Mouse (Mus musculus) layer of hippocampus, postnatal 10 days (tissue): ENCODE results near the gene Trpv2. TPM values are rescaled to one million over a fixed set of nuclear protein-coding genes. Genes with fewer than 3 reads are reported as not detected.

Experiments used
- DNase-seq, 2 experiments: peaks; one replicate each; pipeline ENCODE4 v3.0.0; 2021; ENCODE audit warnings: low spot score in 2 of 2
- total RNA-seq, 2 experiments: library from RNA; stranded (reverse); gene quantifications; 2 replicates each; pipeline ENCODE4 v1.2.3; 2021

Trpv2 gene
- total RNA-seq, 2 experiments from 2014 or later, result 26.1 to 26.3 TPM

DNA sequence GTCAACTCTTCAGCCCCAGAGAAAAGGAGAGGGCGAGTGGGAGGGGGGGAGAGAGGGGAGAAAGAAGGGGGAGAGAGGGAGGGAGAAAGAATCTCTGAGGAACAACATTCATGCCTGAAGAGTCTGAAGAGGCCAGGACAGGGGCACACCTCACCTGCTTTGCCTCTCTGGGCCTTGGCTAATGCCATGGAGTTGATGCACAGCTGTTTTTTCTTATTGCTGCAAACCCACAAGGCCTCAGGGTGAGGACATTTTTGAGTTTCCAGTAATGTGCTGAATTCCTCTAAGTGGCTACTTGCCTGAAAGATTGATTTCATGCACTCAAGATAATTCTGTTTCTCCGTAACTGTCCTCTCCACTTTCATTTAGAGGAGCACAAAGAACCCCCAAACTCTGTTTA is 16.1 kb upstream of the Trpv2 start:
- no peak for DNase-seq

DNA sequence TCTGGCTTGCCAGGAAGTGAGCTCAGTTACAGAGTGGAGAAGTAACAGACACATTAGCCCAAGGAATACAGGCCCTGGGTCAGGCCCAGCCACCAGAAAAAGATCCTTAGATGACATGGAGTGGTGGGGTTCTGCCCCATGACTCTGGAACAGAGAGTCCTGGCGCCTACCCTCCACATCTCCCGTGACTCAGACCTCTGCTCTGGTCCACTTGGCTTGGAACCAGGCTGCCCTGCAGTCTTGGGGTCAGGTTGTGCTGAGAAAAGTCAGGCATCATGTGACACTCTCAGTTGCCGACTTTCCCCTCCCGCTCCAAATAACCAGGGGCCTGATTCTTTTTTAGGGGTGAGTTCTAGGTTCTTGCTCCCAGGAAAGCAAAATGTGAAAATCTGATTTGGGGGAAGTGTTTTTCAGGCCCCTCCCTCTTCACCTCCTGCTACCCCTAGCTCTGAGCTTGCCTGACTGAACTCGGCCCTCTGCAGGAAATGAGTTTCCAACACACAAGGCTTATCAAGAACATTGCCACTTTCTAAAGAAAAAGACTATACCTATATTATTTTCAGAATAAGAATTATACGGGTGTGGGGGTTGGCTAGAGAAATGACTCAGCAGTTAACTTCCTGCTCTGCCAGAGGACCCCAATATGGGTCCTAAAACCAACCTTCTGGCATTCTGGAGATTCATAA is 15.2 kb upstream of the Trpv2 start:
- no peak for DNase-seq

- no peak for DNase-seq
Measured at GRCm38 (mm10) chr11:62560463-62561016, 13.7 kb upstream of the Trpv2 start.

DNA sequence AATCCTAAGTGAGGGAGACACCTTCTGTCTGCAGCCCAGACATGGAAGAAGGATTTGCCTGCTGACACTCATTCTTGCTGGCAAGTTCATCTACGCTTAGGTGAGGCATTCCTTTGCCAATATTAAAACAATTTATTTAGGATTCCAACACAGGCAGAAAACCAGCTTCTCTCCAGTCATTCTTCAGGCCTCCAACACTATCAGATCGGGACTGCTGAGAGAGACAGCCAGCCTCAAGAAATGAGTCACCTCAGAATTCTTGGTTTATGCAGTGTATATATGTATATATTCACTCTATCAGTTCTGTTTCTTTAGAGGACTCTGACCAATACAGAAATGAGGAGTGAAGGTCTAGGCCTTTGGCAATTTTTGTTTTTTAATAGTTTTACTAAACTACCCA is 10.7 kb upstream of the Trpv2 start:
- no peak for DNase-seq

GRCm38 (mm10) chr11:62565747-62566146 is 8.5 kb upstream of the Trpv2 start:
- DNase-seq, result no peak

DNA sequence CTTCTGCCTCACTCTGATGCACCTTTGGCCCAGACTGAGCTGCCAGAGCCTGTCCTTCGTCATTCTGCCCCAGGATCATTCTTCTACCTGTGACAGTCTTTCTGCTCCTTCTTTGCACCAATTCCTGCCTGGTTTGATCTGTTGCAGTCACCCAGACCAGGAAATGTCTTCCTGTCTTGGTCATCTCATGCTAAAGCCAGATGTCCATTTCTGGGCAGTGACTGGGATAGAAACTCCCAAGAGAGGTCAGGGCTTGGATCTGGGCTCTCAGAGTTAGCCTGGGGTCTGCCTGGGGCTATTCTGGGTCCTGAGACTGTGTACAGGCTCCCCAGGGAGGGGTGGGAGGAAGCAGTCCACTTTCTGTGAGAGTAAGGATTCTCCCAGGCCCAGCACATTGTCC is 8.1 kb upstream of the Trpv2 start:
- DNase-seq, result no peak

DNA sequence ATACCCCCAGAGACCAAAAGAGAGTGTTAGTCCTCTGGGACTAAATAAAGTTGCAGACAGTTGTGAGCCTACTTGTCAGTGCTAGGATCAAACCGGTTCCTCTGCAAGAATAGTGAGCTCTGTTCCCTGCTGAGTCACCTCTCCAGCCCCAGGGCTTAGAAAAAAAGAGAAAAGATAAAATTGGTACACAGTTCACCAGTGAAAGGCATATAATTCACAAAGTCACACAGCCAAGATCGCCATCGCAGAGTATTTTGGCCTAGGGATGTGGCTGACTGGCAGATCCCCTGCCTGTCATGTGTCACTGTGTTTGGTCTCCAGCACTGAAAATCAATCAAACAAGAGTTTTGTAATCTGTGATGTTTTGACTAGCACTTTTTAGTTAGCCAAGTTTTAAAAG is 6.0 kb upstream of the Trpv2 start:
- no peak for DNase-seq

DNA sequence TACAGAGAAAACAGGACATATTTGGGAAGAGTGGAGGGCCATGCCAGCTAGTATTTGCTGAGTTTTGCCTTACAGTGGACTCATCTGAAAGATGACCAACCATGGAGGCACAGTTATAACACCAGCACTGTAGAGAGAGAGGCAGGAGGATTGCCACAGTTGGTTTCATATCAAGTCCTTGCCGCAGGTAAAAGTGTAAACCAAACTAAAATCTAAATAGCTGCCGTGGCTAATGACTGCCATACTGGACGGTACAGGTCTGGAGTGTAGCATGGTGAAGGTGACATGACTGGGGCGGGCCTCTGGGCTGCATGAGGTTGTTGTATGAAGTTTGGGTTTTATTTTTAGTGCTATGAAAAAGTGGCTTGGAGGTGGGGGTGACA is 408 bp downstream of the Trpv2 start:
- no peak for DNase-seq

GRCm38 (mm10) chr11:62575297-62575658 is 992 bp downstream of the Trpv2 start:
- peak; percentile 92 to 93 for DNase-seq

DNA sequence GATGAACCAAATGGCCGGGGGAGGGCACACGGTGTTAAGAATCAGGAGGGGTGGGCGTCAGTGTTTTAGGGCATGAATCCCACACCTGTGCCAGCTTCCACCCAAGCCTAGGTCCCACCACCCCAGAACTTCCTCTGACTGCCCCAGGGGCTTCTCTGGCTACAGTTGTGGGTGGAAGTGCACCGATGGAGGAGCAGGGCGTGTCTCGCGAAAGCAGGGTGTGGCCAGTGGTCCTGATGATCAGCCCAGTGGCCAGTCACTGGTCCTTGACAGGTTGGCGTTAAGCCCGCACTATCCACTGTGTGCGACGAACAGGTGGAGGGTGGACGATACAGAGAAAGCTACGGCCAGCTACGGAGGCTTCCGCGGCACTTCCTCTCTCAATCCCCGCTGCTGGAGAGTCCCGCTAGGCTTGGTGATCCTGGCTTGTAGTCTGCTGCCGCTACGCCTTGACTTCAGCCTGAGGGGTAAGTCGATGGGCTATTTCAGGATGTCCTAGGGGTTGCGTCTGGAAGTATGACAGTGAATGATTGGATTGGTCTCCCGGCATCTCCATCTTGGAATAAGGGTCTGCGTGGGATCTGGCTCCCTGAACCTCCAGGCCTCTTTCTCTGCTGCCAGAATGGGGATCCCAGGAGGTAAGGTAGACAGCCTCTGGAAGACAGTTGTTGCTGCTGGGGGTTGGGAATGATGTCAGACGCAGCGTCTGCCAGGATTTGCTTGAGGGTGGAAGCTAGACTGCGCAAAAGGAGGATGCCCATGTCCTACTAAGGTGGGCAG is 1.6 kb downstream of the Trpv2 start:
- peak; percentile 48 to 57 for DNase-seq

DNA sequence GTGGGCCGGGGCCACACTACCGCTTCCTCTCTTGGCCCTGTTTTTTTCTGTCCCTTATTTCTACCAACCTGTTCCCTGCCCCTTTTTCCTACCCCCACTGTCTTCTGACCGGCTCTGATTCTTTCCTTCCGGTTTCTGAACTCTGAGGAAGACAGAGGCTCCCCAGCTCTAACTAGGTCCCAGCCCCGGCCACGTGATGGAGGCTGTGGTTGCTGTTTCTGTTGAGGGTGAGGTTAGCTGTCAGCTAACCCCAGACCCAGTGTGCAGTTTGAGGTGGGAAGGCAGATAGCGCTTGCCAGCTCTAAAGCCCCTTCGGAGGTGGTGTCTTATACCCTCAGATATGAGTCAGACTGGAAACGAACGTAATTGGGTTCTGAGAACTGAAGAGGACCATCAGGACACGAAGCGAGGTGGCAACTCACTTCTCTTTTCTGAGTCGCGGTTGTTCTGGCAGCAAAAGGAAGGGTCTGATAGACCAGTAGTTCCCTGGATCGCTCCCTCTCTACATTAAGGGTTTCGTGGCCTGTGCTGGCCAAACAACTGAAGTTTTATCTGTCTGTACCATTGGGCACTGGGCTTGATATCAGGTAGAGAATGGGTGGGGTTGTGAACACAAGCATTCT is 2.4 kb downstream of the Trpv2 start:
- peak; percentile 30 to 38 for DNase-seq

DNA sequence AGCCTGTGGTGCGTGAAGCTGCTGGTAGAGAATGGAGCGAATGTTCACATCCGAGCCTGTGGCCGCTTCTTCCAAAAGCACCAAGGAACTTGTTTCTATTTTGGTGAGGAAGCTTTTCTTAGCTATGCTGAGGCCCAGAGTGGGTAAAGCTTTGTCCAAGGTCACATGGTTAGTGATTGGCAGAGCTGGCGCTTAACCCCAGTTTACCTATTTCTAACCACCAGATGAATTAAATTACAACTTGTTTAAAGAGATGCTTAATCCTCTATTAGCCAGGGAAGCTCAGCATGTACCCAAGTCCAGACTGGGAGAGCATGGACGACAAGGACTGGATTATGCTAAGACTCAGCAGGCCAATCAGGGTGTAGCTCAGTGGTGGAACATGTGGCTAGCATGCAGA is 8.7 kb downstream of the Trpv2 start:
- DNase-seq, result no peak

DNA sequence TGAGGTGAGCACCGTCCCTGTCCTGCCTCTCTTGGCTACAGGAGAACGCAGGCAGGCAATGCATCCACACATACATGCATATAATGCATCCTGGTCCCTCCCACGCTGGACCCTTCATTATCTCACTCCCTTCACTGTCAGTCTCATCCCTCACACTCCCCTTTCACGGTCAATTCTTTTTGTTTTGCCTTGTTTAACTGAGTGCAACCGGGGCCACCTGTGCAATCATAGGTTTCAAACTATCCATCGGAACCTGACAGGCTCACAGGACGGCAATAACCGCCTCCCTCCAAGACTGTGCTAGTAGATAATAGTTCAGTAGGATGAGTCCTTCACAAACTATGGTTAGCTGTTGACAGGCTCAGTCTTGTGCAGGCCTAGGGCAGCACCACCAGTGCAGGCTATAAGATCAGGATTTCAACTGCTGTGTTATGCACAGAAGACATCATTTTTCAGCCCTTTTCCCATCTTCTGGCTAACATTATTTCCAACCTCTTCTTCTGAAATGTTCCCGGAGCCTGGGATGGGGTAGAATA is 10.5 kb downstream of the Trpv2 start:
- DNase-seq, result no peak

DNA sequence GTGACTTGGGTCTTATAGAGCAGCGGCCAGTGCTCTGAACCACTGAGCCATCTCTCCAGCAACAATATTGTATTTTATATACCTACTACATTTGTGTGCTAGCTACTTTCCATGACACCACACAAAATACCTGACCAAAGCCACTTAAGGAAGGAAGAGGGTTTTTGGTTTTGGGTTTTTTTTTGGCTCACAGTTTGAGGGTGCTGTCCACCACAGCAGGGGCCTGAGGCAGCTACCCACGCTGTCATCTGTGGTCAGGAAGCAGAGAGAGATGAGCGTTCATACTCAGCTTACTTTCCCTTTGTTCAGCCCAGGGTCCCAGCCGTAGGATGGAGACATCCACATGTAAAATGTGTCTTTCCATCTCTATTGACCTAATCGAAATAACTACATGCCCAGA is 12.7 kb downstream of the Trpv2 start:
- no peak for DNase-seq

DNA sequence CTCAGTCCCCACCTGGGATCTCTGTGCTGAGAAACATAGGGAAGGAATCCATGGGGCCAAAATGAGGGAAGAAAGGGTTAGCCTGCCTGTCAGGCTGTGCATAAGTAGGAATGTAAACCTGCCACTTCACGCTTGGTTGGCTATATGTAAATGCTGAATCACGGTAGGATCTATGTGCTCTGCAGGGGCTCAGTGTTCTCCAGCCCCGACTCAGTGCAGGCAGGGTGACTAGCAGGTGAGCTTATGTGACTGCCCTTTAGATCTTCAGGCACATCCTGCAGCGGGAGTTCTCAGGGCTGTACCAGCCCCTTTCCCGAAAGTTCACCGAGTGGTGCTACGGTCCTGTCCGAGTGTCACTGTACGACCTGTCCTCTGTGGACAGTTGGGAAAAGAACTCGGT is 15.1 kb downstream of the Trpv2 start:
- DNase-seq, result no peak

GRCm38 (mm10) chr11:62591026-62591425 is 16.7 kb downstream of the Trpv2 start:
- no peak for DNase-seq

DNA sequence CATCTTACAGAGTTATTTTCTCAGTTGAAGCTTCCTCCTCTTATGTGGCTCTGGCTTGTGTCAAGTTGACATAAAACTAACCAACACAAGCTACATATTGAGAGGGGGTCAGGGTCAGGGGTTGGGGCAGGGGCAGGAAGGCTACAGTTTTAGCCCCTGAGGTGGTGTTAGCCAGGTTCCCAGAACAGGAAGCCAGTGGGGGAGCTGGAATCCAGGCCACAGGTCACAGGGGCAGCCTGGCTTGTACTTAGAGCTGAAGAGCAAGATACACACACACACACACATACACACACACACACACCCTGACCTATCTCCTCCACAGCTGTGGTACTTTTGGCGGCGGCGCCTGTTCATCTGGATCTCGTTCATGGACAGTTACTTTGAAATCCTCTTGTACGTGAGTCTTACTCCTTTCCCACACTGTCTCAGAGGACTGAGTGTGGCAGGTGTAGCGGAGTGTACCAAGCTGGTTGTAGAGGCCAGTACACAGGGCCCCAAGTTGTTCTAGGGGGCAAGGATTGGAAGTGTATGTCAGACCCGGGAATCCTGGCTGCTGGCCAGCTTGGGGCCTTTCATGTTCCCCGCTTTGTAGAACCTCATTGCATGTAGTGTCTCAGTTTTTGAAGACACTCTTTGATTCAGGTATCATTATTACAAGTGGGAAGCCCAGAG is 17.8 kb downstream of the Trpv2 start:
- DNase-seq, result no peak

DNA sequence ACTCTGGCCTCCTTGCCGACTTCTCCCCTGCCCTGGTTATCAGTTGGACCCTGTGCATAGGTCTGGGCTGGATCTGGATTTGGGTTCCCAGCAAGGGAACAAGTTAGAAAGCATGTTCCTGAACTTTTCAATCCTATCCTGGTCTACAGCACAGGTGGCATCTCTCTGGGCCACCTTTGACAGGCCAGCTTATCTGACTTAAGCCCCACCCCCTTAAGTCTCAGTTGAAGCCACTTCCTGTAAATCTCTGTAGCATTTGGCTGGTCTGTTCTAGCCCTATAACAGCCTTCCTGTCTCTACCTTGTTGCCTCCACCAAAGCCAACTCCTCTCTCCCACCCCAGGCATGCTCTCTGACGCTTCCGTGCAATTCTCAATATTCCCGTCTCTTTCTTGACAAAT is 24.3 kb downstream of the Trpv2 start:
- DNase-seq, result no peak

DNA sequence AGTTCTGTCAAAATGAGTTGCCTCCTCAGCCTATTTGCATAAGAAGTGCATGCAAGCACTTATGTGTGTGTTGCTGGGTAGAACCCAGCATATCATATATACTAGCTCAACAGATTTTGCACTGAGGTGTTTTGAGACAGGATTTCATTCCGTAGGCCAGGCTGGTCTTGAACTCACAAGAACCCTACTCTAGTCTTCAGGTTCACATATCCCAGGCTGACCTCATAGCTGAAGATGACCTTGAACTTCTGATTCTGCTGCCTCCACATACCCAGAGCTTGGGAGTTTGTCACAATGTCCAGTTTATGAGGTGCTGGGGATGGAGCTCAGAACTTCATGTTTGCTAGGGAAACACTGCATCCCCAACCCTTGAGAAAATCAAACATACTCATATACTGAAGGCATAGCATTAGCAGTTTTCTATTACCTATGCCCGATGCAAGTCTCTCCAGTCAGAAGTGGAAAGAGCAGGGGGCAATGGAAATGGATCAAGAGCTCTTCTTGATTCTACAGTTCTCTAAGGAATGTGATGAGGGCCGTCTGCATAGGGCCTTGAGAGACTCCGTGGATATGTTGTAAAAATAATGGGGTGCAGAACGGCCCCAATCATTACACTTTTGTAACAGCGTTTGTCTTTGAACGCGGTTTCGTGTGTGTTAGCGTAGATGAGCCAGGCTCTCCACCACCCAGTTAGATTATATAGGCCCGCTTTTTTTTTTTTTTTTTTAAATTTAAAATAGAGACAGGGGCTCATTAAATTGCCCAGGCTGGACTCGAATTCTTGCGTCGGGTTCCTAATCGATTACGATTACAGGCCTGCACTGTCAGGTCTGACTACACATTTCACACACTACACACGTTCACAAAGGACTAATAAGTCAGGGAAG is 27.7 kb downstream of the Trpv2 start:
- no peak for DNase-seq

DNA sequence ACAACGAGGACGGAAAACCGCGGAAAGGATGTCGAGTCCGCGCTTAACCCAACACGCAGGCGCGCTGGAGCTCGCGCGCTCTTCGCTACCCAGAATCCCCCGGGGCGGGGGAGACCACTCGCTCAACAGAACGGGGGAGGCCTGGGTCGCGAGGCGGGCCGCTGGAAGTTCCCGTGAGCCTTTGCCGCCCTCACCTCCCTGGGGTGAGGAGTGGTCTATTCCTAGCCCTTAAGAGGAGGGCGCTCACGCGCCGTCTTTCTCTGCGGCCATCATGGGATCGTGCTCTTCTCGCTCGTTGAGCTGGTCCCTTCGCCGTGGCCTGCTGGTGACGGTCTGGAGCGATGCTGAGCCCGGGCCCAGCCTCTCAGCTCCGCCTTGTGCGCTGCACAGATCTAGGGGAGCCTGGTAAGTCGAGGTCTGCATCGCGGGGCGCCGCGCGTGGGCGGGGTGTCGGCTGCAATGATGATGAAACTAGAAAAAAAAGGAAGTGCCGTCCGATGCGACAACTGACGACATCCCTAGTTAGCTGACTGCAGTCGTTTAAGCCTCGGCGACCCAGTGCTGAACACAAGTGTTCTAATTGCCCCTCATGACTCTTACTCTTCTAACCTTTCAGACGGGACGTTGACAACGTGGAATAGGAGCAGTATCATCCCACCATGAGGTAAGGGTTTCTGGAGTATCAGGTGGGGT is 28.5 kb downstream of the Trpv2 start:
- DNase-seq, result peak; percentile 97 to 98
